Mouse (Mus musculus) kidney, adult 9 months (tissue): ENCODE data around the gene Nol6.

Source experiments
- DNase-seq: peaks from one replicate; pipeline ENCODE4 v3.0.0; 2022

Nol6 gene

GRCm38 (mm10) chr4:41124180-41124951 lies at the start of gene Nol6:
TSS of gene Nol6 (minus strand) at chr4:41124455.
- peak; percentile 99 for DNase-seq

DNA sequence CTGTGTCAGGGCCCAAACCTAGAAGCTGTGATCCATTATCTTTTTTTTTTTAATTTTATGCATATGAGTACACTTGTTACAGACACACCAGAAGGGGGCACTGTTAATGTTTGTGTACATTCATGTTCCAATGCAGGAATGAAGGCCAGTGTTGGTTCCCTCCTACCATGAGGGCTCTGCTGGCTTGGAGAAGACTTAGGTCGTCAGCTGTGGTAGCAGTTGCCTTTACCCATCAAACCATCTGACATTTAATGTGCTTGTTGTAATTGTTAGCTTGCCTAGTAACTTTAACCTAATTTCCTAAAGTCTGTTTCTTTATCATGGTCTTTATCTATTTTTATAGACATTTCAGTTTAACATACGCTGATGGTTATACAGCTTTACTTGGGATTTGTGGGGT lies 46.7 kb upstream of the Nol6 start:
- DNase-seq: no peak

DNA sequence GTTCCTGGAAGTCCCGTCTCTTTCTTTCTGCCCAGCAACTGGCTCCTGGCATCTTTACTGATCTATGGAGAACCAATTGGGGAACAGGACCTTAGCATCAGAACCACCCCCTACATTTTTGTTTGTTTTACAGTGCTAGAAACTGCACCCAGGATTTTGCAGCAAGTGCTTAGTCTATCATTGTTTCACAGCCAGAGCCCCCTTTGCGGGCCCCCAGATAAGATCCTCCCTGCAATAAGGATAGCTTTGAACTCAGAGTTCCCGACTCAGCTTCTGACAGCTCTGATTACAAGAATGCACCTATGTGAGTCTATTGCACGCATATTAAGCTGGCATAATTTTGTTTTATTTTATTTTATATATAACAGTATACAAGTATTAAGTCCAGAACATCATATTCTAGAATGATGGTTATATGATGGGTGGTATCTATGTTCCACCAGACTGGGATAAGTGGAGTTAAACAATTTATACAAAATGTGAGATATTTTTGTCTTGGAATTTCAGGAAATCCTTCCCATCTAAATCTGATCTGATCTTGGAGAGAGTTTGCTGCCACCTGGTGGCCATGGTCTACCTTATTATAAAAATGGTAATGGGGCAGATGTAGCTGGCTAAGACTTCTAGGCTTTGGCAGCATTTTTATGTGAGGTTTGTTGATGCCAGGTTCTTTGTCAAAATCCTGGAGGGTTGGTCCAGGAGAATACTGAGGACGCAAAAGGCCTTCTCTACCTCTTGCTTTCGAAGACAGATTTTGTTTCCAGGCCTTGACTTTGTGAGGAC lies 41.6 kb upstream of the Nol6 start:
- peak; percentile 83 for DNase-seq

GRCm38 (mm10) chr4:41164974-41165373 lies 40.7 kb upstream of the Nol6 start:
- no peak for DNase-seq

DNA sequence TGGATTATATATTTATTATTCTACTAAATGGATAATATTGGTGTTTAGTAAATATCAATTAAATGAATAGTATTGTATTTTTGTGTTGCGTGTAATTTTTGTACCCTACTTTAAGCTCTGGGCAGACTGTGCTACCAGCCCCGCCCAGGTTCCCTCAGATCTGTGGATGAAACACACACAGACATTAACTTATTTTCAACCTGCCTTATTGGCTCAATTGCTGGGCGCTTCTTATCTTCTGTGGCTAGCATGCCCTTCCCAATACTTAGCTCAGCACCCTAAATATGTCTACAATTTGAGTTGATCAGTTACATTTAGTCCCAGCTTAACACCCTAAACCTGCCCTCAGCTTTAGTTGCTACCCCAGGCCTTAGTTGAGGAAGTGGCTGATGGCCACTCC lies 37.0 kb upstream of the Nol6 start:
- no peak for DNase-seq

GRCm38 (mm10) chr4:41158251-41158650 lies 34.0 kb upstream of the Nol6 start:
- DNase-seq: no peak

- DNase-seq: no peak
Measured at GRCm38 (mm10) chr4:41156961-41157360, 32.7 kb upstream of the Nol6 start.

- DNase-seq: no peak
Measured at GRCm38 (mm10) chr4:41153146-41153545, 28.9 kb upstream of the Nol6 start.

DNA sequence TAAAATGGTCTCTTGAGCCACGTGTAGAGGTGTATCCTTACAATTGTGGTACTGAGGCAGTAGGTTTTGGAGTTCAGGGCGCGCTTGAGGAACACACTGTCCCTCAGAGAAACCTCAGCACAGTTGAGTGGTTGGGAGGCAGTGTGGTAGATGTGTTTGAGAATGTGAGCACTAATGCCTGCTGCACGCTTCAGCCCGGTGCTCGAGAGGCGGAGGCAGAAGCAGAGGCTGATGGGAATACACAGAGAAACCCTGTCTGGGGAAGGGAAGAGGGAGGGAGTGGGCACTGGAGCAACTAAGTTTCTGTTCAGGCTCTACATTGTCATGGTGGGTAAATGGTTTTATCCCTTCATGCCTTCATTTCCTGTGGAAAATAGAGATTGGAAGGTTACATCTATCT lies 26.9 kb upstream of the Nol6 start:
- no peak for DNase-seq

GRCm38 (mm10) chr4:41149891-41150290 lies 25.6 kb upstream of the Nol6 start:
- no peak for DNase-seq

DNA sequence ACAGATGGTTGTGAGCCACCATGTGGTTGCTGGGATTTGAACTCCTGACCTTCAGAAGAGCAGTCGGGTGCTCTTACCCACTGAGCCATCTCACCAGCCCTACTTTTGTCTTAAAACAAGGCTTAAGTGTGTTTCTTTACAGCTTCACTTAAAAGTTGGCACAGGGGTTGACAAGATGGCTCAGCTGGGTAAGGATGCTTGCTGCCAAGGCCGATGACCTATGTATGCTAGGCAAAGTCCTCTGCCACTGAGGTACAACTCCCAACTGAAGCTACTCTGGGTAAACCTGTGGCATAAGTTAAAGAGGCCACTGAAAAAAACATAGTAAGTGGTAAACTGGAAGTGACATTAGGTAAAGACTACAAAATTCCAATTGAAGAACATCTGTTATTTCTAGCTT lies 18.3 kb upstream of the Nol6 start:
- peak; percentile 58 for DNase-seq

DNA sequence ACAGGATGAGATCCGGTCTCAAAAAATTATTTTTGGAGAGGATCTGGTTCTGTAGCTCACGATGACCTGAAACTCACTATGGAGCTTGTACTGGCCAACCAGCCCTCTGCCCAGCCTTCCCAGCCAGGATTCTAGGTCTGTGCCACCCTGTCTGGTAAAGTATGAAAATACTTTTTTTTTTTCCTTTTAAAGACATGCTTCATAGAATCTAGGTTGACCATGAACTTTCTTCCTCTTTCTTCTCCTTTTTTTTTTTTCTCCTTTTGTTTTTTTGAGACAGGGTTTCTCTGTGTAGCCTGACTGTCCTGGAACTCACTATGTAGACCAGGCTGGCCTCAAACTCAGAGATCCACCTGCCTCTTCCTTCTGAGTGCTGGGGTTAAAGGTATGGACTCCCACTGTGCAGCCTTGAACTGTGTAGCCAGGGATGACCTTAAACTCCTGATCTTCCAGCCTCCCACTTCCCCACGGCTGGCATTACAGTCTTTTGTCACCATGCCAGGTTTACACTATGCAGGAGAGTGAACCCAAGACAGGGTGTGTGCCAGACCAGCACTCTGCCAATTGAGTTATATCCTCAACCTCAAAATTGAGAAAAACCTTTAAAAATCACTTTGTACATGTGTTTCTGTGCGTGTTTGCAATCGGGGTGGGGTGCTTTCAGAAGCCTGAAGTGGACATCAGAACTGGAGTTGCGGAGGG lies 16.1 kb upstream of the Nol6 start:
- DNase-seq: peak; percentile 46

- DNase-seq: no peak
Measured at GRCm38 (mm10) chr4:41136811-41137210, 12.6 kb upstream of the Nol6 start.

GRCm38 (mm10) chr4:41136454-41136805 lies 12.2 kb upstream of the Nol6 start:
- peak; percentile 84 for DNase-seq

DNA sequence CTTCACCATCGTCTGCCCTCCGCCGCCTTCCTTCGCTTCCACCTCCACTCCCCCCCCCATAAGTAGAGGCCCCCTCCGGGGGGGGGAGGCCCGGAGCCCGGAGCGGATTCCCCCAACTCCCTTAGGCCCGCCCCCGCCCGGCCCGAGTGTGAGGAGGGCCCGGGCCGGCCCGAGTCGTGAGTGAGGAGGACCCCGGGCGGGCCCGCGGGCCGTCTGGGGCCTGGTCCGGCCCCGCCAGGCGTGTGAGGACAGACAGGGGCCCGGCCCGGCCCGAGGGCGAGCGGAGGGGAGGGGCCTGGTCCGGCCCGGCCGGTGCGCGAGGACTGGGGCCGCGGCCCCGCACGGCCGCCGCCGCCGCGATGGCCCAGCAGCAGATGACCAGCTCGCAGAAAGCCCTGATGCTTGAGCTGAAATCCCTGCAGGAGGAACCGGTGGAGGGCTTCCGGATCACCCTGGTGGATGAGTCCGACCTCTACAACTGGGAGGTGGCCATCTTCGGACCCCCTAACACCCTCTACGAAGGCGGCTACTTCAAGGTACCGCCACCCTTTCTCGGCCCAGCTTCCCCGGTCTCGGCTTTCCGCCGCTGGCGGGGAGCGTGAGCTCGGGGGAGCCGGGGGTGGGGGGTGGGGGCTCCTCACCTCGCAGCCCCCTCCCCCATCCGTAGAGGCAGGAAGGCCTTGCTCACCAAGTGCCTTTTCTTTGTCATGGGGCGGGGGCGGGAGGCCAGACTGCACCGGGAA lies 11.6 kb upstream of the Nol6 start, which contains the start of gene Ube2r2:
Ube2r2 (plus strand) TSS at position 33 of the 743 bp plus-strand sequence.
- DNase-seq: peak; percentile 59

DNA sequence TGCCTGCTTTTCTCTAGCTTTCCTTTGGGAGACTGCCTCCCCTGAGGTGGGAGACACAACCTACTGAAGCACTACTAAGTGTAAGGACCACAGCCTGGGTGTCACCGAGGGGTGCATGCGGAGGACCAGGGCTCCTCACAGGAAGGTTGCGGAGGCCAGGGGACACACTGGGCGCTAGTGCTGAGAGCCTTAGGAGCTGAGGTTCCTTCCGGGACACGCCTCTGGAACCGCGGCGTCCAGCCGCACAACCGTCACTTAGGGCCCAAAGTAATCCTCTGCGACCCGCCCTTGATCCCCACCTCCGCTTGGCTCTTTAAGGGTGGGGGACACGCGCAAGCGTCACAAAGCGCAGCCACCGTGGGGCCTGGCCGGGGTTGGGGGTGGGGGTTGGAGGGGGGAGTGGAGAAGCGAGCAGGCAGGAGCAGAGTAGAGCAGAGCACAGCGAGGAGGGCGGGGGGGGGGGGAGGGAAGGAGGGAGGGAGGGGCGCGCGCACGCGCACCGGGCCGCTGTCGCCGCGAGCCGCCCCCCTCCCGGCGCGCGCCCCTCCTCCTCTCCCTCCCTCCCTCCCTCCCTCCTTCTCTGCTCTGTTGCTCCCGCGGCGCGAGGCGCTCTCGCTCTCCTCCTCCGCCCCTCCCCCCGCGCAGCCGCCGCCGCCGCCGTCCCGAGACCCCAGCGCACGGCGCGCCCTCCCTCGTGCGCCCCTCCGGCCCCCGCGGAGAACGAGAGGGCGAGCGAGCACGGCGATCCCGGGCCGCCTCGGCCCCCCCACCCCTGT lies 10.9 kb upstream of the Nol6 start:
- DNase-seq: peak; percentile 79

GRCm38 (mm10) chr4:41133529-41134291 lies 9.5 kb upstream of the Nol6 start:
- no peak for DNase-seq

GRCm38 (mm10) chr4:41132471-41132870 lies 8.2 kb upstream of the Nol6 start:
- DNase-seq: no peak

- no peak for DNase-seq
Measured at GRCm38 (mm10) chr4:41129836-41130235, 5.6 kb upstream of the Nol6 start.

DNA sequence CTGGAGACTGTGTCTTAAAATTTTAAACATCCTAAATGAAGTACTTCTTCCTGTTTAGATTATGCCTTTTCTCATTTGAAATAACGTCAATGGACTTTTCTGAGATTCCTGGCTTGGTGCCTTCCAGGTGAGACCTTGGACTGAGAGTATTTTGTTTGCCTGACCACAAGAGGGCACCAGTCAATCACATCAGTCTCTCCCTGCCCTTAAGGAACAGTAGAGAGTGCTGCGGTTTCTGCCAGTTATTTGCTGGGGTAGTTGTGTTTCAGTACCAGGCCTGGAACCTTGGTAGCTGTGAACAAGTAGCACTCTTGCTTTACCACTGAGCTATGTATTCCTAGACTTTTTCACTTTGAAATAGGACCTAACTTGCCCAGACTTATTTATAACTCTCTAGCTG lies 5.2 kb upstream of the Nol6 start:
- peak; percentile 77 for DNase-seq

DNA sequence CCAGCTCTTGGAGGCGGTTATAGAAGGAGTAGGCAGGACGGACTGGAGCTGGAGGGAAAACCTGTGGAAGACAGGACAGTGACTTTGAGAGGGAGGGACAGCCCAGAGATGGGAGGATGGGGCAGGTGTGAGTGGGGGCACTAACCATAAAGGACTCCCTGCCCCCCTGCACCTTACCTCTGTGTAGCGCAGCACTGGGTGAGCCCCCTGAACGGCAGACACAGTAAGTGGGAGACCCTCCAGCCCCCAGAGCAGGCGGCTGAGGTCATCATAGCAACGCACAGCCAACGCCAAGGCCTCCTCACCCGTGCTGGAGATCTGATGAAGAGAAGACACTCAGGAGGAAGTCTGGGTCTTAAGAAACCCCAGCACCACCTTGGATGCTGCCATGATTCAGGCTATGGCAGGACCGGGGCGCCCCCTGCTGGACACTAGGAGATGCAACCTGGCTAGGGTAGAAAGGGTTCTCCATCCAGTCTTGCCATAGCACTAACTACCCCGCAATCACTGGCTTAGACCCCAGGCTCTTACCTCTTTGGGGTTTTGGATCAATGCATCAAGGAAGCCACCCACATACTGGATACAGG lies 5.5 kb downstream of the Nol6 start:
- DNase-seq: peak; percentile 70
